Mouse (Mus musculus) erythroblast, embryonic 14.5 days (primary cell): ENCODE data around the gene Dmtf1.

ENCODE experiments used
- GATA1 ChIP-seq: IDR thresholded peaks from 2 replicates; pipeline ENCODE4 v1.6.1; 2012; ENCODE audit warnings: low read length, inconsistent platforms, mixed read lengths
- TAL1 ChIP-seq: IDR thresholded peaks from 3 replicates; pipeline ENCODE4 v1.6.1; 2012; ENCODE audit warnings: low read length, inconsistent platforms, mixed read lengths

DNA sequence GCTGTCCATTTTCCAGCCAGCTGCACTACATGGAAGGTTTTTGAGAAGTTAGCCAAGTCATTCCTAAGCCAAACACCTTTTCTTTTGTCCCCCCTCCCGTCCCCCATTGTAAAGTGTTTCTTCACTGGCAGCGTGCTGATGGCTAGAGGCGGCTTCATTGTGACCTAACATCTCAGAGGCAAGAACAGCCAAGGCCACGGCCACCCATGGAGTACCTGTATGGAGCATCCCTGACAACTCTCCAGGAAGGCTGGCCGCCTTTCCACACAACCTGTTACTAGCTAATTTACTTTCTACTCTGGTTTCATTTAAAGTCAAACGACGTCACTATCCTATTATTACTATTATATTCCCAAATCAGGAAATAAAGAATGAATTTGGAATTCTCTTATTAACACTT, 29.8 kb downstream of the Dmtf1 start:
- TF ChIP-seq GATA1 (no peak), TAL1 (no peak)
